Mouse (Mus musculus) lung, postnatal 36 days (tissue): Measurements from ENCODE around the gene Tgm2.

ENCODE experiments used
- DNase-seq: peaks from one replicate; pipeline ENCODE4 v3.0.0; 2022; ENCODE audit warnings: mixed read lengths

Tgm2 gene

DNA sequence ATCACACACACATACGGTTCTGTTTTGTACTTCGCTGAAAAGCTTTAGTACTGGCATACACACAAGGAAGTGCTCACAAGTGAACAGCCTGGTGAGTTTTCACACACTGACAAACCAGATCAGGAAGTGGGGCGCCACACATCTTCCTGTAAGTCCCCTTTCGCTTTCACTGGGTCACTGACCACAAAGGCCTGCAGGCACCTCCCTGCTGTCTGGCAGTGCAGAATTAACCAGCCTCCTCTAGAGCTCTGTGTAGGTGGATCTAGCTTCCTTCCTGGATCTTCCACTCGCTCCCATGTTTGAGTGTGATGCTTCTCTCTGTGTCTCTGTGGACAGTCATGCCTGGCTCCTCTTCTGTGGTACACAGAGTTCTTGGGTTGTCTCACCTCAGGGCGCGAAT, 20.4 kb upstream of the Tgm2 start:
- DNase-seq: peak; percentile 87

DNA sequence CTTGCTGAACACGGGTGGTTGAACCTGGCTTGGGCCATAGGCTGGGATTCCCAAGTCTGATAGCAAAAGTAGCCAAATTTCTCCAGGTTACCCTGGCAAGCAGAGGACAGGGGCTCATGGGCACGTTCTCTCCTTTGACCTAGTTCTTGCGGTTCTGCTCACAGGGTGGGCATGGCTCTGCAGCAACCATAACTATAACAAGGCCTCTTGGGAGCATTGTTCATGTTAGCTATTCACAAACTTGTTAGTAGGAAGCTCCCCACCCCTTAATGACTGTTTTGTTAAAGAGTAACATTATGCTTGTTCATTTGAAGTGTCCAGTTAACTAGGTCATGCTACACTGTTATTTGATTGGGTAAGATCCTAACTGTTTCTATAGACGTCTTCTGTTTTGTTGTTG, 19.5 kb upstream of the Tgm2 start:
- DNase-seq: no peak

DNA sequence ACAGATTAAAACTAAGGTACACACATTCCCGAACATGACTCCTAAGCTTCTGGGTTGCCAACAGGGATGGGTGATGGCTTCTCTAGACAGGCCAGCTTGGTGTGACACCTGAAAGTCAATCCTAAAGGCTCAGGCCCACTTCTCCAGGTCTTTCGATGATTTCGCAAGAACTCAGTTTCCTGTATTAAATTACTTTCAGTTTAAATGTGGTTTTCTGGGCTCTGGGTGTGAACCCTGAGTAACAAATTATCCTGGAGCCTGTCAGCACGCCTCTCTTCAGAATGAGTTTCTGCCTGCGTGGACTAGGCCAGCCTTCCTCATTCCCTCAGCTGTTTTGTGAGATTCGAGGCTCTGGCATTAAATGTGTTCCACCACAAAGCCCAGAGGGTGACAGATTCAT, 16.8 kb upstream of the Tgm2 start:
- no peak for DNase-seq

DNA sequence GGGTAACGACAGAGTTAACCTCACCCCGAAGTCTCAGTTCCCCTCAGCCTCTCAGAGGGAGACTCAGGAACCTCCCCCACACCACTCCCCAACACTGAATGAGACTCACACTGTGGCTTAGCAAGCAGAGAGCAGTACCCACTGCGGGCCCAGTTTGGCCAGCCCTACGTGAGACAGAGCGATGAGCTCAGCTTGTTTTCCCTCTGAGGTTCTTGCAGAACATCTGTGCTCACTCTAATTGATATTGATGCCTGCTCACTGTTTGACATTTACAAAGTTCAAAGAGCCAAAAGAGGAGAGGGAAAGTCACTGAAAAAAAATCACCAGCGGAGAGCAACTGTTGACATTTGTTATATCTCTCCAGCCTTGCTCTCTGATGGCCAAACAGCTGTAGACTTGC, 15.5 kb upstream of the Tgm2 start:
- no peak for DNase-seq

DNA sequence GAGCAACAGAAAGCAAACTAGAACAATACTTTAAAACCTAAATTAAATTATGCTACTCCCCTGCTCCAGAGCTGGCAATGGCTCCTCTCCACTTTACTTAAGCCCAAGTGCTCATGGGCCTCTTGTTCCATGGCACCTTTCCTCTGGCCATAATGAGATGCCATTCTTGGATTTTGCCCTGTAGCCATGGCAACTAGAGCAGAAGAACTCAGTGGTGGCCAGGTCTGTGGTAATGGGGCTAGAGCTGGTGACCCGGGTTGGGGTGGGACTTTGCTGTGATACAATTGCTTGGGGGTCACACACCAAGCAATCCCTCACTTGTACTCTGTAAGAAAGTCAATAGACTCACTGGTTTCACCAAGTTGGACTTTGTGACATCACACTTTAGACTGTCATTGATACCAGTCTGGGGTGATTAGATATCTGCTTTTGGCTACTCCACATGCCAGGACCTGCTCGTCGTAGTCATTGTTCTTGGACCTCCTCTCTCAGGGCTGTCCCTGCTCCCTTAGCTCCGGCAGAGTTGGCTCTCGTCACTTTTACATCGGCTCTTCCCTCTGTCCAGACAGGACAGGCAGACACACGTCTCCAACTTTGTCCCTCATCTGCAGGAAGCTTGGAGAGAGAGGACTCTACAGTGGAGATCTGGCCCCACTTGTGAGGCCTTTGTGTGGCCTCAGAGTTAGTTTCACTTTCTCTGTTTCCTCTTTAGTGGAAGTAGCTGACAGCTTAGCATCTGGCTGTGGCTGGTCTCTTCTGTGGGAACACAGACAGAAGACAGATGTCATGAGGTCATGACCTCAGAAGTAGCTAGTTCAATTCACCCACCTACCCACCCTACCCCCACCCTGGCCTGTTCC, 13.4 kb upstream of the Tgm2 start:
- DNase-seq: peak; percentile 71

DNA sequence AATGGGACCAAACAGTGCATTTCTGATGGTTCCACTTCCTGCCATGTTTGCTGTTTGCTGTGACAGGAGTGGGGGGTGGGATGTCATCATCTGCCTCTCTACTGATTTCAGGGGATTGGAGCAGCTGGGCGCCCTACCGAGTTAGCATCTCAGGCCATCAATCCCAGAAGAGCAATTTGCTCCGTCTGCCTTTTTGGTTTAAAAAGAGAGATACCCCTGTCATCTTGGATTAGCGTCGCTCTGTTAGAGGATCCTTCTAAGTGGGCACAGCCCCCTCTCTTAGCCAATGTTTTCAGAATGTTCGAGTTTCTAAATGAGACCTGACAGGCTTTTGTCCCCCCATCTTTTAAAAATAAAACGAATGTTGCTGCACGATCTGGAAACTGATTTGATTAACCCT, 11.4 kb upstream of the Tgm2 start:
- DNase-seq: no peak

DNA sequence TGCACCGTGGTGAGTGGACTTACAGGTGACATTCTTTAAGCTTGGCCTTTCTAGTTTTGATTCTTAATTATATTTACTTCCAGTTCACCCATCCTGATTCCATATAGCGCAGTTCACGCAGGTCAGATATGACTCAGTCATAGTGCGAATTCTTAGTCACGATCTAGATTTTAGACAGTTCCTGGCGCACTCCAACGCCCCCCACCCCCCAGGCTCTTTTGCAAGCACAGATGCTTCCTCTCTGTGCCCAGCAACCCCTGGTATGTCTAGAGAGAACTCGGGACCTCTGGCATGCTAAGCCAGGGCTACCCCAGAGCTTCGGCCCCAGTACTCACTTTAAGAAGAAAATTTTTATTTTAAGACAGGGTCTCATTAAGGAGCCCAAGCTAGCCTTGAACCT, 10.3 kb upstream of the Tgm2 start:
- no peak for DNase-seq

DNA sequence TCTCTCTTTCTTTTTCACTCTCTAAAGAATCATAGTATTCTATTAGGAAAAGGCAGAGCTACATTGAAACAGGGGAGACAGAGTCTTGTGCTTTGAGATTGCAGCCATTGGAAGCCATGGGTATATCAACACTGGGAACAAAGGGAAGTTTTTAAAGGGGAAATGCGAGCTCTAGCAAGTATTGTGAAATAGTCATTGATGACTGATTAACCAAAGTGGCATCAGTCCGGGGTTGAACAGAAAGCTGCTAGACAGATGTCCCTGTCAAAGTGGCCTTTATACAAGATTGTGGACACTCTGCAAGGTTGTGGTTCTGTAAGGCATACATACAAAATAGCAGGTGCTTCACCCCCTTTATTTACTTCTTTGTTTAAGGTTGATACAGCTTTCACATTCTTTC, 9.4 kb upstream of the Tgm2 start:
- DNase-seq: no peak

DNA sequence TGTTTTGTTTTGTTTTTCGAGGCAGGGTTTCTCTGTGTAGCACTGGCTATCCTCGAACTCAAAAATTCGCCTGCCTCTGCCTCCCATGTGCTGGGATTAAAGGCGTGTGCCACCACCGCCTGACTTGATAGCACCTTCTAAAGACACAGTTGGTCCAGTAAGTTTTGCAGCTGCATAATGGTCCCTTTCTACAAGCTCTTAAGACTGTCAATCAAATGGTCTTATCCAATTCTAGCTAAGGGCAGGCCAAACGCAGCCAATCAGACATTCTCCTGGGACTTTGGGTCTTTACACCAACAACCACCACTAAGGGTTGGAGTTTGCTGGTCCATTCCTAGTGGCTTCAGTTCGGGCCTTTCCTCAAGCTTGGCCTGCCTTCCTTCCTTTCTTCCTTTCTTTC, 8.9 kb upstream of the Tgm2 start:
- DNase-seq: no peak

DNA sequence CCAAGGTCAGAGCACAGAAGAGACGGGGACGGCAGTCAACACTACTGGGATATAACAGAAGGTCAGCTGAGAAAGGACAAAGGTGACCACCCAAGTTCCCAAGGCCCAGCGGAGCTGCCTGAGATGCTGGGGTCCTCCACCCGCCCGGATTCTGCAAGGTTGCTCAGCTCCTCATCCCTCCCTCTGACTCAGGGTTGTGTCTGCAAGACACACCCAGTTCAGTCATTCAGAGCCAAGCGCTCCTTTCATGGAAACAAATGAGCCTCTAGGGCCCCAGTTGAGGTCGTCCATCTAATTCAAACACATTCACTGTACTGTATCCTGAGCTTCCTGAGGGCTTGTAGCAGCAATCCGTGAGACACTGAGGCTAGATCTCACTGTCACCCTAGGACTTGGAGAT, 8.4 kb upstream of the Tgm2 start:
- no peak for DNase-seq

DNA sequence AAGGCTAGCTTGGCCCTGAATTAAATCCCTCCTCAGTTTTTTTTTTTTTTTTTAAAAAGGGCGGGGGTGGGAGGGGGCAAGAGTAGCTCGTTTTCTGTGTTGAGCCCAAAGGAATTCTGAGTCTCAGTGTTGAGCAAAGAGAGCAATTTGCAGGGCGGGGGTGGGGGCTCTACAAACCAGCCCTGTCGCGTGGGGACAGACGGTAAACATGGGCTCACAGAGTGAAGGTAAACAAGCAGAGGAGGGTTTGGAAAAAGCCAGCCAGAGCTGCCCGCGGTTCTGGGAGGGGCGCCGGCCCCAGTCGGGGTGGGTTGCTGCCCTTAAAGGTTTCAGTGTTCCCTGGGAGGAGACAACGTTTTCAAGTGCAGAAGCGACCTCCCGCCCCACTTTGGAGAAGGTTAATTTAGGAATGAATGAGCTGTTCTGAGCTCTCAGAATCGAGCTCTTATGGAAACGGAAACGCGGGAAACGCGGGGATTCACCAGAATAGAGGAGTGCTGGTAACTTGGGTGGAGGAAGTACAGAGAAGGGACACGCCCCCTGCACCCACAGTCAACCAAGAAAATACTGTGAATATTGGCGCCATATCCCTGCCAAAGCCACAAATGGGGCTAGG, 7.6 kb upstream of the Tgm2 start:
- DNase-seq: peak; percentile 72

DNA sequence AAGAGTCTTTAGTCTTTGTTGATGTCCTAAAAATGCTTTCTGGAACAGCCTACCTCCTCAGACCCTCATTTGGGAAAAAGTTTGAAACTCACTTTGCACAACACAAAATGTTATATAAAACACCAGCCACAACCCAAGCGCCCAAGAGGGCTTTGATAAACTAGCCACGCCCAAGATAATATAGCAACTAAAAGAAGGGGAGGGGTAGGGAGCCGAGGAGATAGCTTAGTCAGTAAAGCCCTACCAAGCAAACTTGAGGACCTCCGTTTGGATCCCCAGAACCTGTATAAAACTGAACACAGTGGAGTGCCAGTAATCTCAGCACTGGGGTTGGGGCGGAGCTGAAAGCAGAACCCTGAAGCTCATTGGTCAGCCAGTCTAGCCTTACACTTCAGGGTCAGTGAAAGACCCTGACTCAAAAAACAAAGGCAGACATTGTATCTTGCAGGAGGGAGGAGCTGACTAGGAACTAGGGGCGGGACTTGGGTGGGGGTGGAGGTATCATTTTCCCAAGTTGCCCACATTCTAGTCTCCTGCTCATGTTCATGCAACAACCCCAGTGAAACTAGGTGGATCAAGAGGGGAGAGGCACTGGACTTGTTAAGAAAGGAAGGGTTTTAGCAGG, 6.6 kb upstream of the Tgm2 start:
- DNase-seq: no peak

DNA sequence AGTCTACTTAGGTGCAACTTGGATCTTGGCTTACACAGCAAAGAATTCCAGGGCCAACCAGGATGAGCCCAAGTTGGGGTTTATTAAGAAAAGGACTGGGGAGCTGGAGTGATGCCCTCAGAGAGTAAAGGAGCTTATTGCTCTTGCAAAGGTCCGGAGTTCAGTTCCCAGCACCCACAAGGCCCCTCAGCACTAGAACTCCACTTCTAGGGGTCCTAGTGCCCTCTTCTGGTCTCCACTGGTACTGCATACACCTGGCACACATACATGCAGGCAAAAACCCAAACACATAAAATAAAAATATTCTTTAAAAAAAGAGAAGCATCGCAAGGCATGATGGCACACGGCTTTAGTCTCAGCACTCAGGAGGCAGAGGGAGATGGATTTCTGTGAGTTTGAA, 4.8 kb upstream of the Tgm2 start:
- DNase-seq: no peak

DNA sequence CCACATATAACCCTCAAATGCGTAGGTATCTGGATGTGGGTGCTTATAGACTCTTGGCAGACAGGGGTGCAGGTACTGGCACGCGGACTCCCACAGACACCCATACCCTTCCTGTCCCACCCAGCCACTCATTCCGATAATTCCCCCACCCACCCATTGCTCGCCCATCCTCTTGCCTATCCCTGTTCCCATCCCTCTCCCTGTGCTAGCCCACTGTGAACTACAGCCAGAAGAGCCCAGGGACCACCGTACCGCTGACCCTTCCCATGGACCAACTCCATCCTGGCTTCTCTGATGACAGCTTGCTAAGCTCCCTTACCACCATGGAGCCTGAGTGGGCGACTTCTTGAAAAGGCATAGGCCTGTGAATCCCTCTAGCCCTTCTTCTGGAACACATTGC, 735 bp upstream of the Tgm2 start:
- DNase-seq: no peak

DNA sequence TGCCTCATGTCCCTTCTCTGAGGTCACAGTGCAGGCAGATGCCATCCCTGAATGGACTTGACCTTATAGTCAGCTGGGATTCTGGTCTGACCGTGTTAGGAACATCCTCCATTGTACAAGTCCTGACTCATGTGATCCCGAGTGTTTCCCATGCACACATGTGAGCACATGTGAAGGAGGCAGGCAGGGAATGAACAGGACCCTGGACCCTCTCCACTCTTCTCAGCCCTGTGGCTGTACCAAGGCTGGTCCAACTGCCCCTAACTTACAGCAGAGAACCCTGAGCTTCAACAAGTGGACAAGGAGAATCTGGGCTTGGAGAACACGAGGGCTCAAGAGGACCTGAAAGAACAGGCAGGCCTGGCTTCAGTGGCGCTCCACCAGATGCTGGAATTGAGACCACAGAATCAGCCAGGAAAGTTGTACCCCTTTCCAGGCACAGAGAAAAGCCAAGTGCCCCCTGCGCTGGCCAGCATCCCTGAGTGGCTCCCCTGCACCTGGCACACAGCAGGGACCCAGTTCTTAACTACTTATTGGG, 639 bp downstream of the Tgm2 start:
- peak; percentile 37 for DNase-seq

DNA sequence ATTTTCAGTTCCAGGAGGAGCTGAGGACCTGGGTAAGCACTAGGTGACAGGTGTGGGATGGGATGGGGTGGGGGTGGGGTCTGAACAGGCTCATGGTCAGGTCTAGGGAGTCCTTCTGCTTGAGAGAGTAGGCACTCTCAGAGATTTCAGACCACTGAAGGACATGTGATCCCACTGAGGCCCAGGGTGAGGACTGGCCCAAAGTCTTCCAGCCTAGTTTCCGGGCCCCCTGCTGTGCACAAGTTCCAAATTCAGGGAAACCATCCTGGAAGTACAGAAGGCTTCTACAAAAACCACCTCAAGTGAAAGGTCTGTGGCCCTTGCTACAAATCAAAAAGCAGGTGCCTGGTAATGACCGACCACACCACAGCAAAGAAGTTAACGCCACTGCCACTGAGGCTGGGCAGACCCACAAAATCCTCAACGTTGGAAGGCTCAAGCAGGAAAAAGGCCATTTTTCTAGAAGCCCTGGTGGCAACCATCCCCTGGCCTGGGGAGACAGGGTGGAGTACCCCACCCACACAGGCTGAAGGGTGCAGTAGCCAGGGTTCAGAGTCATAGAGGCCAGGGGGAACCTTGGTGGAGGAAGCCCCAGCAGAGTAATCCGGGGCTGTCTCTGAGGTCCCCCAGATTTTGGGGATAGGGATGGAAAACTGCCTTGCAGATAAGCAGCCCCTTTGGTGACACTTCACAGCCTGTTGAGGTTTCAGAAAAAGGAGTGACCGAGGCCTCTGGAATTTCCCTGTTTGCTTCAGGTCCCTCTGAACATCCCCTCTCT, 1.3 kb downstream of the Tgm2 start:
- DNase-seq: no peak

DNA sequence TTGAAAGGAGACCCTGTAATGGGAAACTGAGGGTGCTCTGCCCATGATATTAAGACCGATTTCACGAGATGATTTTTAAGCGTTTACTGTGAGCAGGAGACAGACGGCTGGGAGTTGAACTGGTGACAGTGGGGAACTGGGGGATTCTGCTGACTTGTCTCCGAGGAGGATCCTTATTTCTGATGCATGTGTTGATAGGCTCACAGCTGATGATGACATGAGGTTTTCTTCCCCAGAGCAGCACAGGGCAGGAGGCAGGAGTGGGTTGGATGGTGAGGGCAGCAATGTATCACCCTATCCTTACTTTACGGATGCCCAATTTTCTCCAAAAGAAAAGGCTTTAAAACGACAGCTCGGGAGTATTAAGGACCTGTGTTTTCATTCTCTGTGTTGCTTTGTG, 2.0 kb downstream of the Tgm2 start:
- DNase-seq: no peak

DNA sequence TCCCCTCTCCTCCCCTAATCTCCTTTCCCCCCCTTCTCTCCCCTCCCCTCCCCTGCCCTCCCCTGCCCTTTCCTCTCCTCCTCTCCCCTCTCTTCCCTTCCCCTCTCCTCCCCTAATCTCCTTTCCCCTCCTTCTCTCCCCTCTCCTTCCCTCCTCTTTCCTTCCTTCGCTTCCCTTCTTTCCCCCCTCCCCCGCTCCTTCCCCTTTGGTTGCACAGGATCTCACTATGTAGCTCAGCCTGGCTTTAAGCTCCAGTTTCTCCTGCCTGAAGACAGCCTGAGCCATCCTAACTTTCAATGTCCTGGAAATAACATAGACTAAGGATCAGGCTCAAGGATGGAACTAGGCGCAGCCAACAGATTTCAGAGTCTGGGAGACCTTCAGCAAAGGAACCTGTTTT, 2.4 kb downstream of the Tgm2 start:
- DNase-seq: no peak

DNA sequence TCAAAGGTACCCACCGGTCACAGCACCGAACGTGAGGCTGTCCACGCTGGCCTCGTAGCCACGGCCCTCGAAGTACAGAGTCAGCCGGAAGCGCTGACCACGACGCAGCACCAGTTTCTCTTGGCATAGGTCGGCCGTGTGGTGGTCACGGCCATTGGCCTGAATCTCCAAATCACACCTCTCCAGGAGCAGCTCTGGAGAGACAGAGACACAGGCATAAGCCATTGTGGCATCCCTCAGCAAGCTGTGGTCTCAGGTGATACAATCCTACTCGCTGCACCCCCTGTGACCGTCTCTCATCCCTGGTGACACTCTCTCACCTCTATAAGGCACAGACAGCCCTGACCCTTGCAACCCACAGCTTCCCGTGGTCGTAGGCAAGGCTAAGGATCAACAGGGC, 3.3 kb downstream of the Tgm2 start:
- no peak for DNase-seq

DNA sequence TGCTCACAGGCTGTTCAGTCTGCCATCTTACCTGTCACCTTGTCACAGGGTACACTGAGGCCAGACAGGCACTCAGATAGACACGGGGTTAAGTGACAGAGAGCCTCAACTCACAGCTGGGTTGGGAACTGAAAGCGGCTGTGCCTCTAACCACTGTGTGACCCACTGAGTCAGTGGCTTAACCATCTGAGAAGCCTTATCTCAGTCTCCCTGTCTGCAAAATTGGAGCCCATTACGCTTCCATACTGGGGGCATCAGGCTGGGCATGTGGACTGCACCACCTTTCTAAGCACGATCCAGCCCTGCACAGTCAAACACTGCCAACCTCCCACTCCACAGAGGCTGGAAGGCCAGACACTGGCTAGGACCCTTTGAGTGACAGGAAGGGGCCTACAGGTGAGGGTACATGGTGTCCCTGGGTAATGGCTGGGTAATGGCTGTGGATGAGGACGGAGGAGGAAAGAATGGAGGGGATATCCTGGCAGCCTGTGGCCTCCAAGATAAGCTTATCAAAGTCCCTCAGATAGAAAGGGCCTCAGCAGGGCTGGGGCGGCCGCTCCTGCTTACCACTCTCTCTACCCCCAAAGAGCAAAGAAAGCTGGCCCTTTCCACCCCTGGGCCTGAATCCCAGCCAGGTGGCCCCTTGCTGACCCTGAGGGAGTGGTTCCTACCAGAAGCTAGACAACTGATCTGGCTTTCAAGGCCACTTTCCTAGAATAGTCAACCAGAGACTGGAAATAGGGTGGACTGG, 4.4 kb downstream of the Tgm2 start:
- DNase-seq: peak; percentile 58

DNA sequence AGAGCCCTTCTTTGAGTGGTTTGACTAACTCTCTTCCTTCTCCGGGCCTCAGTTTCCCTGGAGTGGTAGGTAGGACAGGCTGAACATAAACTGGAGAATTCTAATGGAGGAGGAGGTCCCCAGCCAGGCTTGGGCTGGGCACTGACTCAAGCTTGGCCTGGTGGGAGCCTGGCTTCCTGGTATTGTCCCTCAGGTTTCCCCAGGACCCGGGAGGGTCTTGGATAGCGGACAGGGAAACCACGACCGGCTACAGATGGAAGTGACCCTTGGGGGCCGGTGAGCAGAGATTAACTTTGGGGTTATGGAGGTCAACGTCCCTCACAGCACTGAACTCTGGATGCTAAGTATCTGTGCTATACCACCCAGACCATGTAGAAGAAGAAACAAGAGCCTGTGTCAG, 5.0 kb downstream of the Tgm2 start:
- DNase-seq: no peak

DNA sequence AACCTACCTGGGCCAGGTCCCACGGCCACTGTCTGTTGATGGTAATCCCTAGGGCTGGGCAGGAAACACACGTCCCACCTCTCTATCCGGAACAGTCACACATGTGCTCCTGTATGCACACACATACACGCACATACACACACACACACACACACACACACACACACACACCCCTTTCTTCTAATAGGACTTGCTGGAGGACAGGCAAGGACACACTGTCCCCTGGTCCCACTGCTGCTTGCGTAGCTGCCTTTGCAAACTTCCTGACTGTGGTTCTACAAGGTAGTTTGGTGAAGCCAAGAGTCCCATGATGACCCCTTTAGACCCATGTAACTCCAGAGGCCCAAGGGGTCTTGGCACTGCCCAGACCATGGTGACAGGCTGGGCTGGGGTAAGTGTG, 5.6 kb downstream of the Tgm2 start:
- DNase-seq: no peak

DNA sequence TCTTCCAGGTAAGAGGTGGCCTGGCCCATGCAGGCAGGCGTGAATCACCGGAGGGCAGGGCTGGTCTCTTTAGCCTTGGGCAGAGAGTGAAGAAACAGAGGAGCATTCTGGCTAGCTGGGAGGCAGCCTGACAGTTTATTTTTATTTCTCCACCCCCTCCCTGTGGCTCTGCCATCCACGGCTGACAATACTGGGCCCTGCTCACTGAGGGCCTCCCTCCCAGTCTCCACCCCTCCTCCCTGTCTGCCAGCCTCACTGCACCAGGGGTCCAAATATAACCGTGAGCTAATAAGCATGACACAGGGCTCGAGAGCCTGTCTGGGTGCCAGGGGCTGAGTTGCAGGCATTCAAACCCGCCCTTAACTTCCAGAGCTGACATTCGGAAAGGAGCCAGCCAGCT, 6.6 kb downstream of the Tgm2 start:
- peak; percentile 92 for DNase-seq
